Mouse (Mus musculus) kidney, embryonic 14.5 days (tissue): ENCODE data around the gene Gpha2. TPM values are rescaled to one million over a fixed set of nuclear protein-coding genes. Genes with fewer than 3 reads are reported as not detected.

ENCODE experiments used
- ATAC-seq: fragments of 200-750 bp; cut with Nextera tagmentation; 2 replicates; pipeline ENCODE4 v1.8.0; 2017; ENCODE audit warnings: moderate number of reproducible peaks, mild to moderate bottlenecking, moderate TSS enrichment, moderate library complexity; ENCODE audit not compliant: low FRiP score, low TSS enrichment
- H3K27ac ChIP-seq: fragments of 300-500 bp; sonication (generic); 2 replicates; pipeline ENCODE4 v1.5.1; 2014; ENCODE audit warnings: low read depth, mild to moderate bottlenecking, low read length, moderate library complexity, mixed read lengths
- H3K27me3 ChIP-seq: fragments of 300-500 bp; sonication (generic); 2 replicates; pipeline ENCODE4 v1.6.1; 2014; ENCODE audit warnings: mild to moderate bottlenecking, low read length; ENCODE audit not compliant: control insufficient read depth, insufficient read depth
- H3K36me3 ChIP-seq: fragments of 300-500 bp; sonication (generic); 2 replicates; pipeline ENCODE4 v1.6.1; 2014; ENCODE audit warnings: low read length, mixed read lengths; ENCODE audit not compliant: control insufficient read depth, insufficient read depth
- H3K4me1 ChIP-seq: fragments of 300-500 bp; sonication (generic); 2 replicates; pipeline ENCODE4 v1.6.1; 2014; ENCODE audit warnings: low read length, mixed read lengths; ENCODE audit not compliant: control insufficient read depth, insufficient read depth
- H3K4me2 ChIP-seq: fragments of 300-500 bp; sonication (generic); replicated peaks from 2 replicates; pipeline ENCODE4 v1.6.1; 2014; ENCODE audit warnings: low read depth, mild to moderate bottlenecking, low read length
- H3K4me3 ChIP-seq: fragments of 300-500 bp; sonication (generic); 2 replicates; pipeline ENCODE4 v1.5.1; 2014; ENCODE audit warnings: mild to moderate bottlenecking, low read length
- H3K9ac ChIP-seq: fragments of 300-500 bp; sonication (generic); 2 replicates; pipeline ENCODE4 v1.6.1; 2014; ENCODE audit warnings: low read depth, mild to moderate bottlenecking, low read length, moderate library complexity
- H3K9me3 ChIP-seq: fragments of 300-500 bp; sonication (generic); 2 replicates; pipeline ENCODE4 v1.6.1; 2016; ENCODE audit warnings: low read length; ENCODE audit not compliant: control insufficient read depth
- WGBS: fragments of 180-500 bp; shearing (Covaris S2); extraction: QIAGEN DNeasy Blood & Tissue Kit; methylation state at CpG from one replicate; pipeline ENCODE4 v1.1.7; 2014; 5-methylcytosine and 5-hydroxymethylcytosine counted together
- polyA plus RNA-seq: library from polyadenylated mRNA; unstranded; fragments of >200 nt; fragmentation: Nextera tagmentation; extraction: Ambion mirVana; gene quantifications from 2 replicates; pipeline ENCODE4 v1.2.1, GENCODE M21; 2014

Gpha2 gene
- polyA plus RNA-seq, 1 experiment from 2014 or later: not detected

DNA sequence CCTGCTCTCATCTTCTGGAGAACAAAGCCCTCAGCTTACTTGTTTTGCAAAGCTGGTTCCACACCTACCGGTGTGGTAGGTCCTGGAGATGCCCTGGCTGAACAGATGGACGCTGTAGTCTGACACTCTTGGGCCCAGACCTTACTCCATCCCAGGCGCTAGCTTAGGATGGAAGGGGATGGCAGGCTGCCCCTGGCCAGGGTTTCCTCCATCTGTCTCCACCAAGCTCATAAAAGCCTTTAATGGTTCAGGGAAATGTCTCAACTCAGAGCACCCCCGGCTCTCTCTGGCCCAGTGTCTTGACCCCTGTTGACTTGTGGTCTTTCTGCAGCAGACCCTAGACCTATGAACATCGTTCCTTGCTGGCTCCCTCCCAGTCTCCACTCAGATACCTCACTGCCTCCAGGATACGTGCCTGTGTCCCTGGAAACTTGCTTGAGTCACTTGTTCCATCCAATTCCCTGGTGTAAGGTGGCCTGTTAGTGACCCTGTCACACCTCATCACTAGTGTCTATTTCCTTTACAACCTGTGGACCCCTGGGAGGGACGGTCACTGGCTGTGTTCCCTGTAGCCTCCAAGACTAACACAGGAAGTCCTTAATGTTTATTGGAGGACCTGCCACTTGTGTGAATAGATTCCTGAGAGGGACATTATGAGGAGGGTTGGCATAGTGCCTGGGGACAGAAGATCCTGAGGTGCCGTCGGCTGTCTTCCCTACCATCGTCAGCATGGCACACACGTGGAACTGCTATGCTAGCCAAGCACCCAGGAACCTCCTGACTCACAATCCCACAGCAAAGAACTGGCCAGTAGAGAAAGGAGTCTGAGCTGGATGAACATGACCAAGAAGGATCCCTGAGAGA lies 41.4 kb downstream of the Gpha2 start:
- Histone ChIP-seq H3K9me3 (no peaks in the 10 kb centered on the region), H3K4me1 (no peaks in the 10 kb centered on the region), H3K36me3 (no peaks in the 10 kb centered on the region), H3K4me2 (no peak overlapping the region), H3K27me3 (peaks cover 6% of the 10 kb centered on the region; the same call in 1 of the 2 replicates), H3K4me3 (no peak overlapping the region; the same call in 1 of the 2 replicates), H3K27ac (no peak overlapping the region), H3K9ac (no peak overlapping the region)
- no peak for ATAC-seq
- 22% methylated on average over 11 of the region's 11 CpGs for WGBS

- no peaks in the 10 kb centered on the region for H3K4me1 ChIP-seq
- H3K27me3 ChIP-seq: peaks cover 6% of the 10 kb centered on the region; the same call in 1 of the 2 replicates
- no peak overlapping the region for H3K4me2 ChIP-seq
- peak; percentile 78 for ATAC-seq
- H3K36me3 ChIP-seq: no peaks in the 10 kb centered on the region
- H3K9ac ChIP-seq: no peak overlapping the region
- 15% methylated on average over 8 of the region's 8 CpGs for WGBS
- H3K27ac ChIP-seq: no peak overlapping the region
- H3K4me3 ChIP-seq: no peak overlapping the region; the same call in 1 of the 2 replicates
- H3K9me3 ChIP-seq: no peaks in the 10 kb centered on the region
Observed at GRCm38 (mm10) chr19:6268170-6268528, 42.0 kb downstream of the Gpha2 start.

DNA sequence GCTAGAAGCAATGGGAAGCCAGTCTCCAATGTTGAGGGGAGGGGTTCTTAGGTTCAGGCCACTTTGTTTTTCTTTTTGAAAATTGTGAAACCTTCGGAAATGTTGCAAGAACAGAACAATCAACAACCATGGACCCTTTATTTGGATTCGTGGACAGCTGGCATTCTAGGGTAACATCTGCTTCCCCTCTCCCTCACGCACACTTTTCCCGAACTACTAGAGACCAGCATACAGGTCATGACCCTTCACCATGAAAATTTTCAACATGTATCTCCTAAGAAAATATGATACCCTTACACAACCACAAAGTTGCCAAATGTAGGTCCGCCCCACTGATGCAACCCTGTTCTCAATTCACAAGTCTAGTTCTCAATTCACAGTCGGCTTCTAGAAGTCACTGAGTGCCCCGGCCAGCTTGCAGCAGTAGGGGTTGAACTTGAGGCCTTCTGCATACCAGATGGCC lies 42.5 kb downstream of the Gpha2 start:
- H3K4me3 ChIP-seq: no peak overlapping the region
- H3K4me2 ChIP-seq: no peak overlapping the region
- H3K27ac ChIP-seq: no peak overlapping the region
- H3K36me3 ChIP-seq: no peaks in the 10 kb centered on the region
- 81% methylated on average over 7 of the region's 7 CpGs for WGBS
- ATAC-seq: no peak
- no peaks in the 10 kb centered on the region for H3K9me3 ChIP-seq
- no peaks in the 10 kb centered on the region for H3K4me1 ChIP-seq
- peaks cover 6% of the 10 kb centered on the region; the same call in 1 of the 2 replicates for H3K27me3 ChIP-seq
- H3K9ac ChIP-seq: no peak overlapping the region

GRCm38 (mm10) chr19:6269798-6270475 lies 43.8 kb downstream of the Gpha2 start:
- H3K4me1 ChIP-seq: no peaks in the 10 kb centered on the region
- peaks cover 6% of the 10 kb centered on the region; the same call in 1 of the 2 replicates for H3K27me3 ChIP-seq
- H3K36me3 ChIP-seq: no peaks in the 10 kb centered on the region
- H3K4me2 ChIP-seq: no peak overlapping the region
- H3K9me3 ChIP-seq: no peaks in the 10 kb centered on the region
- no peak overlapping the region for H3K9ac ChIP-seq
- 88% methylated on average over 8 of the region's 8 CpGs for WGBS
- no peak overlapping the region for H3K4me3 ChIP-seq
- no peak for ATAC-seq
- no peak overlapping the region for H3K27ac ChIP-seq

GRCm38 (mm10) chr19:6270661-6271060 lies 44.5 kb downstream of the Gpha2 start:
- H3K4me3 ChIP-seq: no peak overlapping the region
- H3K9me3 ChIP-seq: no peaks in the 10 kb centered on the region
- ATAC-seq: no peak
- H3K36me3 ChIP-seq: no peaks in the 10 kb centered on the region
- peaks cover 3% of the 10 kb centered on the region; the same call in 1 of the 2 replicates for H3K4me1 ChIP-seq
- H3K27ac ChIP-seq: no peak overlapping the region
- no peak overlapping the region for H3K4me2 ChIP-seq
- H3K27me3 ChIP-seq: peaks cover 6% of the 10 kb centered on the region; the same call in 1 of the 2 replicates
- 64% methylated on average over 9 of the region's 9 CpGs for WGBS
- H3K9ac ChIP-seq: 0 out of 2 replicates have a peak overlapping the region, but pooled peaks have one; percentile 12

DNA sequence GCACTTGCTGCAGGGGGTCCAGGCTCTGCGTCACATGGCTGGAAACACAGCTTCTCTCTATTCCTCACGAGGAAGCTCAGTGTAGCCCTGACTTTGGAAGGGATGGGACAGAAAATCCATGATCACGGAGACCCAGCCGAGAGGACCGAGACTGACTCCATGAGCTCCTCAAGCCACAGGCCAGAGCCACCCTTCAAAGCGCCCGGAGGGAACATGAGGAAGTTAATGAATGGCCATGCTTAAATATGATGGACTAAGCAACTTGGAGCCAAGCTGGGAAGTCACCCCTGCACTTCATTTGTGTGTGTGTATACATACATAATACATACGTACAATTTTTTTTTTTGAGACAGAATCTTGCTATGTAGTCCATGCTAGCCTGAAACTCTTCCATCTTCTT lies 45.0 kb downstream of the Gpha2 start:
- peaks cover 6% of the 10 kb centered on the region; the same call in 1 of the 2 replicates for H3K4me1 ChIP-seq
- no peak overlapping the region for H3K4me2 ChIP-seq
- peak overlapping the region; percentile 12; the same call in 1 of the 2 replicates for H3K9ac ChIP-seq
- peaks cover 6% of the 10 kb centered on the region; the same call in 1 of the 2 replicates for H3K27me3 ChIP-seq
- H3K4me3 ChIP-seq: no peak overlapping the region
- H3K9me3 ChIP-seq: no peaks in the 10 kb centered on the region
- no peak overlapping the region for H3K27ac ChIP-seq
- 35% methylated on average over 8 of the region's 8 CpGs for WGBS
- ATAC-seq: no peak
- H3K36me3 ChIP-seq: no peaks in the 10 kb centered on the region

DNA sequence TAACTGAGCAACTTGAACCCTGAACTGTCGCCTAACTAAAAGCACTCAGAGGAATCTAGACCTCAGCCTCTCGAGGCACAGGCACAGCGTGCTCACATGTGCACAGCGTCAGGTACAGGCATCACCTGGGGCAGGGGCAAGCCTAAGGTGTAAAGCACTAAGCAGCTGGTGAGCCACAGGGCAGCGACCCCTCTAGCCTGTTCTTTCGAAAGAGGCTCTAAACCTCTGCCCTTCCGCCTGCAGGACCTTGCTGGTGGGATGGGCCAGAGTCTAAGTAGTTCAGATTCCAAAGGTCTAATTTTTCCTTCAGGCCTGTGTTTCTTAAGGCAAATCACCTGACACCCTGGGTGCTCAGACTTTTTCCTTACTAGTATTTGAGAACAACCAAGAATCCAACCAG lies 45.9 kb downstream of the Gpha2 start:
- H3K27ac ChIP-seq: no peak overlapping the region
- no peaks in the 10 kb centered on the region for H3K9me3 ChIP-seq
- H3K4me3 ChIP-seq: no peak overlapping the region
- WGBS: 67% methylated on average over 7 of the region's 7 CpGs
- H3K4me1 ChIP-seq: peaks cover 6% of the 10 kb centered on the region; the same call in 1 of the 2 replicates
- peaks cover 4% of the 10 kb centered on the region; the same call in 1 of the 2 replicates for H3K27me3 ChIP-seq
- H3K9ac ChIP-seq: no peak overlapping the region
- H3K36me3 ChIP-seq: no peaks in the 10 kb centered on the region
- no peak overlapping the region for H3K4me2 ChIP-seq
- no peak for ATAC-seq

DNA sequence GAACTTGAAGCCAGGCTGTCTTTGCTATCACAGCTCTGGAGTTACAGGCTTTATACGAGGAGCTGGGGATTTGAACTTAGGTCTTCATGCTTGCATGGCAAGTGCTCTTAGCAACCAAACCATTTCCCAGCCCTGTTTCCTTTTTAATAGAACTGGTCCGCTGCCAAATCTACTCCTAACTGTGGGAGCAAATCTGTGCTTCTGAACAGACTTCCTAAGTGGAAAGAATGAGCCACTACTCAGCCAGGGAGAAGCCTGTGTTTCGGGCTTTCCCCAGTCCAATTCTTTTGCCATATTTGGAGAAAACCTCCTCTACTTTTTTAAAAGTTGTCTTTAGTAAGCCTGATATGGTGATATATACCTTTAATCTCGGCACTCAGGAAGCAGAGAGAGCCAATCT lies 46.6 kb downstream of the Gpha2 start:
- 82% methylated on average over 4 of the region's 4 CpGs for WGBS

More for the DNA sequence above, 46.6 kb downstream of the Gpha2 start:
- no peak for ATAC-seq
- no peak overlapping the region for H3K4me2 ChIP-seq
- no peak overlapping the region for H3K9ac ChIP-seq
- no peak overlapping the region for H3K27ac ChIP-seq
- H3K27me3 ChIP-seq: no peaks in the 10 kb centered on the region; the same call in 1 of the 2 replicates
- H3K4me3 ChIP-seq: no peak overlapping the region
- no peaks in the 10 kb centered on the region for H3K36me3 ChIP-seq
- H3K9me3 ChIP-seq: no peaks in the 10 kb centered on the region
- H3K4me1 ChIP-seq: peaks cover 6% of the 10 kb centered on the region; the same call in 1 of the 2 replicates
